Mouse (Mus musculus) layer of hippocampus, postnatal 14 days (tissue): ENCODE results near the gene Adcyap1. TPM values are rescaled to one million over a fixed set of nuclear protein-coding genes. Genes with fewer than 3 reads are reported as not detected.

Source experiments
- DNase-seq, 2 experiments: peaks; one replicate each; pipeline ENCODE4 v3.0.0; 2021 to 2022; ENCODE audit warnings: low spot score in 2 of 2, mixed read lengths in 1 of 2
- long read RNA-seq, 2 experiments: library from polyadenylated mRNA; stranded (forward); transcript quantifications; one replicate each; pipeline ENCODE4 v2.0.0; 2021
- total RNA-seq, 2 experiments: library from RNA; stranded (reverse); gene quantifications; 2 replicates each; pipeline ENCODE4 v1.2.3; 2021

Adcyap1 gene
- total RNA-seq, result 1 to 10 TPM; 6.4 to 6.7 TPM
- long read RNA-seq, experiment 1, transcript Adcyap1-201 (5 exons, 3,392 nt), result major isoform, 6 of 6 reads
- long read RNA-seq, experiment 1, partial matches to known transcripts, result 0 of 6 reads
- long read RNA-seq, experiment 1, other reads (novel, unspliced or antisense), result 0 of 6 reads
- long read RNA-seq, experiment 2, partial matches to known transcripts, result 8 of 12 reads
- long read RNA-seq, experiment 2, other reads (novel, unspliced or antisense), result 2 of 12 reads

DNA sequence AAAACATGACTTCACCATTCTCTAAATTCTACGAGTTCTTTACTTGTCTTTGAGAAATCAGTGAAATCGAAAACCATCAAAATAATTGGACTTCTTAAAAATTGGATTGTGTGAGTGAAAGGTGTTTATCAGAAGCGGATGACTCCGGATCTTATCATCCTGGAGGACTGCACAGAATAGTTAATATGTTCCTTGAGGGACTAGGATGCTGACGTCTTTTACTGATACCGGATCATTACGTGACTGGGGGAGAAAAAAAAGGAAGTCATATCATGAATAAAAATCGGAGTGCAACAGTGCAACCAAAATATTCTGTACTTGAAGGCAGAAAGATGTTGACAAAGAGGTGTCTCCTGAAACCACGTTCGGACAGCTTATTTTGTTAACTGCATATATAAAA, at the start of gene Adcyap1:
Adcyap1 (plus strand) TSS at position 301 of the 400 bp plus-strand sequence.
- DNase-seq, result no peak

DNA sequence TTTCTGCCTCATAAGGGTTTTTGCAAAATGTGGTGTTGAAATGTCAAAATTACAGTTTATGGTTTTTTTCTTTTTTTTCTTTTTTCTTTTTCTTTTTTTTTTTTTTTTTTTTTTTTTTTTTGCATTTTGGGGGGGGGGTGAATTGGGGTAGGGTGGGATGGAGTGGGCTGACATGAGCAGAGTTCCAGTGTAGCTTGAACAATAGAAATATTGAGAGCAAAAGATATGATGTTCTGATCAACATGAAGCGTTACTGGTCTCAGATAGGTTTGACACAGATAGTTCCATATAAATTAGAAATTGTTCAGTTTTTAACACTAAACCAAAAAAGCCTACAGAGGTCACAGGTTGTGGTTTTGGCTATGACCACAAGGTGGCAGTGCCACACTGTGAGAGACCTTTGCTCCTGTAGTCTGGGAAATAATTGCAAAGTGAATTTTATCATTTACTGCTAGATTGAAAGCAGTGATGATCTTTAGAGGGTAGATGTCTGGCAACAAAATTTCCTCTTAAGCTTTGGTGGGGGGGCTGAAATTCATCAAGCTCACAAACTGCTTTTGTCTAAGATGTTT, 40.5 kb upstream of the Adcyap1 start:
- peak; percentile 58 to 74 for DNase-seq

DNA sequence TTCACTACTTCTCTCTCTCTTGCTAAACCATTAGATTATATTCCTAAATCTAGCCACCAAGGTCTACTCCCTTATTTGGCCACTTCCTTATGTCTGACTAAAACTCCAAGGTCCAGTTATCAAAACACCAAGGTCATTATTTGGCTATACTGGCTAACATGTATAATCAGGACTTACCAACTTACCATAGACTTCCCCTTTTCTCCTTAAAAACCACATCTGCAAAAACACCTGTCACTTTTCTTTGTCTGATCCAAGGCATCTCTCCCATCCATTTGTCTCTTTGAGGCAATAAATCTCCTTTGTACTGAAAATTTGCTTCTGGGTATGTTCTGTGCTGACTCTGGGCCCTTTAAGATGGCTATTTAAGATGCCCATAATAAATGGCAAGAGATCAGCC, 29.2 kb upstream of the Adcyap1 start:
- DNase-seq, result no peak

DNA sequence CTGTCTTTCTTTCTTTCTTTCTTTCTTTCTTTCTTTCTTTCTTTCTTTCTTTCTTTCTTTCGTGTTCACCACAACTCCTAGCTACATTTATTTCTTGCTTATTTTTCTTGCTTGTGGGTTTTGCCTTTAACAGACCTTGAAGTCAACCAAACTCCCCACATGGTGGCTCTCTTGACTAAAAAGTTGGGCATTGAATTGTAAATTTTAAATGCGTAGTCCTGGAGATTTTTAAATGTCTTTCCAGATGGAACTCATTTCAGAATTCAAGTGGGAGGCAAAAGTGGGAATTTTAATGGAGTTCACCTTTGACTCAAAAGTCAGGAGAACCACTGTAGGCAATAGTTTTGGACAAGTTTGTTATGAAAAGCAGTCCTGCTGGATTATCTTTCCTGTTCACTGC, 2.0 kb upstream of the Adcyap1 start:
- DNase-seq, result peak; percentile 3 to 58

DNA sequence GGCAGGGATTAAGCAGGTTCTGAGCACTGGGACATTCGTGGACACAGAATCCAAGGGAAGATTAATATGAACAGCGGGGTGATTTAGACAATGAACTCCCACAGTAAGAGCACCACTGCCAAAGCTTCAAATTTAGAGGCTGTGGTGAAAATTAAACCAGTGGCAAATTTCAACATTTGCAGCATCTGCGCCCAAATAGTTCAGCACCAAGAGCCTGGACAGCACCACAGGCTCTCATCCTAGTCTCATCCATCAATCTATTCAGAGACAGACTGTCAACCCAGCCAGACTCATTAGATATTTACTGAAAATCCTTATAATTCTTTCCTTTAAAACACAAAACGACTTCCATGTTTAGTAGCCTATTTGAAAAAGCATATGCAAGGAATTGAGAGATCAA, 604 bp upstream of the Adcyap1 start:
- no peak for DNase-seq

DNA sequence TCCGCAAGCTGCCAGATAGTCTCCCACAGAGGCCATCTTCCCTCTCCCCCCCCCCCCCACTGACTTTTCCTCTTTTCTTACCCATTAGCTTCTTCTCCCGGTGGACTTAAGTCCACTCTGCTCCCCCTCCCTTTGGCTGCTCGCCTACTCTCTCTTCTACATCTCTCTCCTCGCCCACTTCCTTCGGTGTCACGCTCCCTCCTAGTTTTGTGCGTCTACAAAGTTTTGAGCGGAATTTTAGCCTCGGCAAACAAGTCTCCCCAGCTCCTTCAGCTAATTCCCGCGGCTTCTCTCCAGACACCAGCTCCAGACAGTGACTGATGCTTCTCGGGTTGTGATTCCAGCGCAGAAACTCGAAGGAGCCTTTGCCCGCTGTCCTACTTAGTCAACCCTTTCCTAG, 401 bp downstream of the Adcyap1 start:
- peak in 1 of 2 experiments; percentile 2 for DNase-seq

DNA sequence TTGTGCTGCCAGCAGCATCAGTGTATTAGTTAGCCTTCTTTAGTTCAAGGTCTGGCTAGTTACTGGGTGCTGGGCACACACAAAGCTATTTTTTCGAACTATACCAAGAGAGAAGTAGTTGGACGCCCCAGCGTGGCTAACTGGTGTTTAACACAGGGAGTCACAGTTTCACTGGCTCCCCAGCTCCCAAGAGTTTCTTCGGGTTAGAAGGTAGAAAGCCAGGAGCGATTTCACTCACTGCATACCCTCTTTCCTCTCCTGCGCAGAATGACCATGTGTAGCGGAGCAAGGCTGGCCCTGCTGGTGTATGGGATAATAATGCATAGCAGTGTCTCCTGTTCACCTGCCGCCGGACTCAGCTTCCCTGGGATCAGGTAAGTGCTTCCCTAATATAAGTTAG, 930 bp downstream of the Adcyap1 start:
- DNase-seq, result peak in 1 of 2 experiments; percentile 1

DNA sequence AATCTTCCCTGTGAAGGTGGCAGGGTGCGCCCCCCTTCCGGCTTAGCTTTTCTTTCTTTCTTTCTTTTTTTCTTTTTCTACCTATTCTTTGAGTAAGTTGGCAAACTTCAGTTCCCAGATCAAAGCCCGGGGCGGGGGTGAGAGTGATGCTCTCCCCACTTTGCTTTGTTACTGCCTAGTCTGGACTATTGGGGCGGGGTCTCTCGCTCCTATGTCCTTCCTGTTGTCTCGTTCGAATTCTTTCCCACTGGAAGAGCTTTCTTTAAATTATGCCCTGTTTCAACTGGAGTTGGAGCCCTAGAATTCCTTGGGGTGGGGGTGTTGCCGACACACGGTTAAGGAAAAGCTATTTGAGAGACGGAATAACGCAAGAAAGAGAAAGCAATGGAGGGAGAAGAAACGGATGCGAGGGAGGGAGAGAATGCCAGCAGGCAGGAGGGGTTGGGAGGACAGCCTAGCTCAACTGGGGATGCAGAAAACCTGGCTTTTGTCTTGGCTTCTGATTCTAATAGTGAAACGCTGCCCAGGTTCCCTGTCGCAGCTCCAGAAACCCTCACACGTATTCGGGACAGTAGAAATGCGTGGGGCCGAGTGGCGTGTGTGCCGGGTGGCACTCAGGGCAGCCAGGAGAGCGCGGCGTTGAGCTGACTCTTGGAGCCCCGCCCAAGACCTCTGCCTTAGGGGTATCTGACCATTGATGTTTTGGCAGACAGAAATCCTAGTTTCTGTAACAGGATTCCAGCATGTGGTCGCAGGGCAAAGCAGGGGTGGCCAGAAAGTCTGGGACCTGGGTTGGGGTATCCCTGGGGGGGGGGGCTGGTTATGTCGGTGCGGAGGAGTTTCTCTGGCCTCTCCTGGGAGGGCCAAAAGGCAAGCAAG, 1.8 kb downstream of the Adcyap1 start:
- peak in 1 of 2 experiments; percentile 3 for DNase-seq

DNA sequence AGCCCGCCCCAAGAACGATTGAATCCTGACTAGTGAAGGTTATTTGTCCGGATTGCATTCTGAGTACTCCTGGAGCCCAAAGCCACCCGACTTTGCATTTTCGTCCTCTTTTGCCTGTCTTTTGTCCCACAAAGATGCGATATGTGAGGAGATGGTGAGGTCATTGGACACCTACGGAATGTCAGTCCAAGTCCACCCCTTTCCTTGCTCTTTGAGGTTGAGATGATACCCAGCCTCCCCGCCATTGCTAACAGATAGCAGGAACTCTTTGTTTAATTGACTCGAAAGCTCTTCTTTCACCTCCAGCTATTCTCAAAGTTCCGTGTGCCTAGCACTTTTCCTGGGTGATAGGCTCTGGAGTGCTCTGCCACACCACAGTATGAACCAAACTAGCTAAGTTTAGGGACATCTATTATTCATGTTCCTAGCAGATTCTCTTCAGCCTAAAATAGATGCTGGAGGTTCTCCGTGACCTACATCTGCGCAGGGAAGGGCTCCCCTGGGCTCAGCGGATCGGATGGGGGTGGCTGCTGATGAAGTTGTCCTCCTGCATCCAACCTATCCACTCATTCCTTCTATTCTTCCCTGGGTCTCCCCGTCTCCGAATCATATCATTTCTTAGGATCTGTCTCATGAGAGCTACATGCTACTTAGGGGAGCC, 2.6 kb downstream of the Adcyap1 start:
- DNase-seq, result peak in 1 of 2 experiments; percentile 4

DNA sequence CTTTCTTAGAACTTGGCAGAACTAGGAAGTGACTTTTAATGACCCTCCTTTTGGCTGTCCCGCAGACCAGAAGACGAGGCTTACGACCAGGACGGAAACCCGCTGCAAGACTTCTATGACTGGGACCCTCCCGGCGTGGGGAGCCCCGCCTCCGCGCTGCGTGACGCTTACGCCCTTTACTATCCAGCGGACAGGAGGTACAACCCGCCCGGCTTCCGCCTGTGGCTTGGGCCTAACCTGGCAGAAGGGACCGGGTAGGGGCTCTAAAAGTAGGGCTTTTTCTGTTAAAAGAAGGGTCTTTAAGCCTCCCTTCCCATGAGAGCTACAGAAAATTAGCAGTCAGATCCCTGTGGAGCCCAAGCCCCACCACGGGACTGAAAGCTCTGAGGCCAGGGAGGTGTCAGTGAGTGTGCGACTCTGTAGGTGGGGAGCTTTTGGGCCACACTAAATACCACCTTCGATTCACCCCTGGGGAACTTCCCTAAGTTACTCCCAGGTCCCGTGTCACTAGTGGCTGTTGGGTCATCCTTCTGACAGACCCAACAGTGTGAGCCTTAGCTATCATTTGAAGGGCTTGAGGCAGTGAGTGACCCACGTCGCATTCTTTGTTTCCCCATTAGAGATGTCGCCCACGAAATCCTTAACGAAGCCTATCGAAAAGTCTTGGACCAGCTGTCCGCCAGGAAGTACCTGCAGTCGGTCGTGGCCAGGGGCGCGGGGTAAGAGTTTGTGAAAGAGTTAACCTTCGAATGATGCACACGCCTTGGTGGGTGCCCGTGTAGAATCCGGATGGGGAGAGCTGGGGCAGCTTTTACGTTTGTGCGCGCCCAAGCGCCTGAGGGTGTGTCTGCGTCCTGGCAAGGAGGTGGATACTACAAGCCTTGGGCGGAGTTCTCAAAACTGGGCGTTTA, 3.6 kb downstream of the Adcyap1 start:
- peak in 1 of 2 experiments; percentile 9 for DNase-seq

DNA sequence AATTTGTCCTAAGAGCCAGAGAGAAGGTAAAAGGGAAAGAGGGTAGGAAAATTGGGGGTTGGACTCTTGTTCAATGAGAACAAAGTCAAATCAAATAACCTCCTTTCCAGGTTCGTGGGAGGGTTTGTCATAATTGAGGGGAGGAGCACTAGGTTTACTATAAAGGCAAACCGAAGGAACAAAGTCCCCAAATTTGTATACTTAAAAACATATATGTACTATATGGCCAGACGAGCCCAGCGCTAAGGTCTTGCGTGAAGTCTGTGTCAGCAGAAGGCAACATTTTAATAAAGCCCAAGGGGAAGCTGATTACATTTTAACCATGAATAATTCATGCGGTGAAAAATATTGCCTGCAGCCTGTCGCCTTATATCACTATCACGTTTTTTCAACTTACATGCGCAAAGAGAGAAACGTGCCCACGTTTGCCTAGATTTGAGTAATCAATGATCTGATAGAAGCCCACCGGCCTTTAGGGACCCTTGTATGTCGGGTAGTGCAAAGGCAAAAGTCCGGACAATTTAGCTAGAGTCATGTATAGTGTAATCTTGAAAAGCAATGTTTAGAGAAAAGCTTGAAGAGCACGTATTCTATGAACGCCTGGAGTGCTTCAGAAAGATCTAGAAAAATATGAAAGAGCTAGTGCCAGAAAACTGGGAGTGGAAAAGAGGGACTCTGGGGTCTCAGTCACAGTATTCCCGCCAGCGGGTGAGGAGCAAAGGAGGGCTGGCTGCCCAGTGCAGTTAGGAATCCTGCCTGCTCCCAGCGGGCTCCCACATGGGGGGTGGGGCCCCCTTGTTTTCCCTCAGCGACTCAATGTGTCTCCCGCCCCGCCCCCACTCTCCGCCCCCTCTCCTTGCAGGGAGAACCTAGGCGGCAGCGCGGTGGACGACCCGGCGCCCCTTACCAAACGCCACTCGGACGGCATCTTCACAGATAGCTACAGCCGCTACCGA, 4.5 kb downstream of the Adcyap1 start:
- peak in 1 of 2 experiments; percentile 6 for DNase-seq

DNA sequence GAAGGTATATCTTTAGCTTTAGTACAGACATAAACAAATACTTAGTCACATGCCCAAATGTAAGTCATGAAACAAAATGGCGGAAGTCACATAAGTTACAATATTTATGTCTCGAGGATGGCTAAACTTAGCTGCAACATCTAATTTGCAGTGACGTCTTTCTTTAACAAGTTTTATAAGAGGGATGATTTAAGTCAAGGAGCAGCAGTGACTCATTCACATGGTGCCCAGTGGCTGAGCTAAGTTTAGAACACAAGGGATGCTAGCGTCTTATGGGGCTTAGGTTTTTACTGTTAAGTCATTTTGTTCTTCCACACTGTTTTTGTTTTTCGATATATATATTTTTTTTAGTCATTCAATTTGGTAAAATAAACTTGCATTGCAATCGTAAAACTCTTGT, 19.0 kb downstream of the Adcyap1 start:
- no peak for DNase-seq

DNA sequence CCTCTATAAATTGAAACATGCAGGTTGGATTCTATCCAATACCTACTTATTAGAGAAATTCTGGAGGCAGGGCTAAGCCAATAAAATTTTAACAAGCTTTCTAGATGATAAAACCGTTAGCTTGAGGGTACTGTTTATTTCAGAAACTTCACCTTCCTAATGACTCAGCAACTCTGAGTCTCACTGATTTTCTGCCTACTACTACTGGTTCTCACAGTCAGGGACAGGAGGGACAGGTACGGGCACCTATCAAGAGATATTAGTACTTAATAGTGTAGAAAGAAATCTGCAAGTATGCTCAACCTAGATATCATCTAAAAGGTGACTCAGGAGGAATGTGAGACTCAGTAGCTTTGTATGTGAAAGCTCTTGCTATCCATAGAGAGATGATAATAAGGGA, 19.8 kb downstream of the Adcyap1 start:
- no peak for DNase-seq

DNA sequence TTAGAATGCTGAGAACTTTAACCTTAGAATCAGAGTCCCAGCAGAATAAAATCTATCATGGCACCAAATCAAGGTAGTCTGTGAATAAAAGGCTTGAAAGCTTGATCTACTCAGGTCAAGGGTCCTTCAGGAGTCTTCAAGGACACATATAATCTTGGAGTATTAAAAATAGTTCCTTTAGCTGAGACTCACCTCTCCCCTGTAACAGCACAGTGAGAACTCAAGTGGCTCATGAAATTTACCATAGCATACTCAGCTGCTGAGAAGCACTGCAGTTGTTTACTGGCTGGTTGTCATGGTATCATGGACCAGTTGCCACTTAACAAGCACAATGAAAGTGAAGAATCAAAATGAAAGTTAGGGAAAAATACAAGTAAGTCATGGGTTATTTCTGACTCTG, 38.5 kb downstream of the Adcyap1 start:
- DNase-seq, result no peak
